Mouse (Mus musculus) spleen, adult 2 months (tissue): ENCODE results near the gene Hmga2. TPM values are rescaled to one million over a fixed set of nuclear protein-coding genes. Genes with fewer than 3 reads are reported as not detected.

ENCODE experiments used
- DNase-seq, 2 experiments: peaks; one replicate each; pipeline versions ENCODE4 v3.0.0 to v3.0.0-alpha.2; 2012 to 2021; ENCODE audit warnings: low spot score in 2 of 2, low read depth in 1 of 2
- H3K27ac ChIP-seq: fragments of 200-500 bp; 2 replicates; pipeline ENCODE4 v1.5.1; 2012; ENCODE audit warnings: low read length, inconsistent platforms; ENCODE audit not compliant: insufficient read depth
- H3K27me3 ChIP-seq: fragments of 200-500 bp; 2 replicates; pipeline ENCODE4 v1.6.1; 2012; ENCODE audit warnings: mild to moderate bottlenecking, moderate library complexity, low read length, inconsistent platforms; ENCODE audit not compliant: control insufficient read depth, insufficient read depth
- H3K36me3 ChIP-seq: fragments of 200-500 bp; 2 replicates; pipeline ENCODE4 v1.6.1; 2012; ENCODE audit warnings: mild to moderate bottlenecking, low read length, inconsistent platforms; ENCODE audit not compliant: control insufficient read depth, insufficient read depth
- H3K4me1 ChIP-seq: fragments of 200-500 bp; 2 replicates; pipeline ENCODE4 v1.6.1; 2011; ENCODE audit warnings: inconsistent platforms; ENCODE audit not compliant: control insufficient read depth, insufficient read depth, insufficient read length
- H3K4me3 ChIP-seq: fragments of 200-500 bp; 2 replicates; pipeline ENCODE4 v1.5.1; 2011; ENCODE audit warnings: mild to moderate bottlenecking, inconsistent platforms; ENCODE audit not compliant: insufficient read depth, insufficient read length; ENCODE audit errors: extremely low read depth
- CTCF ChIP-seq: fragments of 200-500 bp; IDR thresholded peaks from 2 replicates; pipeline ENCODE4 v1.5.1; 2011; ENCODE audit warnings: mild to moderate bottlenecking, inconsistent platforms; ENCODE audit not compliant: insufficient read depth, insufficient read length, insufficient replicate concordance; ENCODE audit errors: extremely low read depth
- POLR2A ChIP-seq: fragments of 200-500 bp; IDR thresholded peaks from 2 replicates; pipeline ENCODE4 v1.6.1; 2011; ENCODE audit warnings: low read depth, low read length, inconsistent platforms
- WGBS: fragments of 180-500 bp; shearing (Covaris S2); methylation state at CpG from one replicate; pipeline ENCODE4 v1.1.7; 2018; 5-methylcytosine and 5-hydroxymethylcytosine counted together
- polyA plus RNA-seq: library from polyadenylated mRNA; depleted of rRNA; stranded (reverse); fragments of >200 nt; gene quantifications from 2 replicates; pipeline ENCODE4 v1.2.3, GENCODE M21; 2012

The Hmga2 gene
- polyA plus RNA-seq, 1 experiment = not detected

DNA sequence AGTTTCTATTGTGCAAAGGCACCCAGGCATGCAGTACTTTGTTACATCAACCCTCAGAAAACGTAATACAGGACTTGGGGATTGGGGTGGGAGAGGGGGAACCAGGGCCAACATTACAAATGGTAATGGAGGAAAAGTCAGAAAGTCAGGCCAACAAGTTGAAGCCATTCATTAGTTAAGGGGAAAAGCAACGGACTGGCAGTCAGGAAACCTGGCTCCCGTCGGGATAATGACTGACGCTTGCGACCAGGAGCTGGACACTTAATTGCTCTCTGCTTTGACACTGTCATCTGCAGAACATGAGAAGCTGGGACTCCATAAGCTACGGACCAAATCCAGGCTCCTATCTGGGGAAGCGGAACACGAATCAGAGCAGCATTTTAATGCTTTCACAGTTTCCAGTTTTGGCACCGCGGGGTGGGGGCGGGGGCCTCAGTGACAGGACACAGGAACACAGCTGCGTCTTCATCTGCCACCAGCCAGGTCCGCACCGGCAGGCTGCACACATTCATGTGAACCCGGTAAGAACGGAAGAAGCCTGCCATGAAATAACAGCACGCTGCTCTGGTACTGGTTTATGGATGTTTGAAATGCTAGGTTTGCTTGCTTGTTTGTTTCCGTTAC, 26.5 kb downstream of the Hmga2 start:
- DNase-seq = no peak
- H3K36me3 ChIP-seq = no peaks in the 10 kb centered on the region
- TF ChIP-seq POLR2A = no peak
- TF ChIP-seq CTCF = no peak
- no peaks in the 10 kb centered on the region for H3K27me3 ChIP-seq
- H3K27ac ChIP-seq = no peak overlapping the region
- no peak overlapping the region for H3K4me3 ChIP-seq
- no peaks in the 10 kb centered on the region for H3K4me1 ChIP-seq
- WGBS = 88% methylated on average over 19 of the region's 19 CpGs

DNA sequence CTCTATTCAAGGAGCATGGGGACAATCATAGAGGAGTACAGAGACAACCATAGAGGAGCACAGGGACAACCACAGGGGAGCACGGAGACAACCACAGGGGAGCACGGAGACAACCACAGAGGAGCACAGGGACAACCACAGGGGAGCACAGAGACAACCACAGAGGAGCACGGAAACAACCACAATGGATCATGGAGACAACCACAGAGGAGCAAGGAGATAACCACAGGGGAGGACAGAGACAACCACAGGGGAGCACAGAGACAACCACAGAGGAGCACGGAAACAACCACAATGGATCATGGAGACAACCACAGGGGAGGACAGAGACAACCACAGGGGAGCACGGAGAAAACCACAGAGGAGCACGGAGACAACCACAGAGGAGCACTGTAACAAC, 29.5 kb downstream of the Hmga2 start:
- 45% methylated on average over 6 of the region's 6 CpGs for WGBS
- no peak for TF ChIP-seq POLR2A
- no peak for TF ChIP-seq CTCF
- H3K4me3 ChIP-seq = no peak overlapping the region
- no peaks in the 10 kb centered on the region for H3K27me3 ChIP-seq
- DNase-seq = no peak
- no peaks in the 10 kb centered on the region for H3K36me3 ChIP-seq
- H3K27ac ChIP-seq = no peak overlapping the region
- H3K4me1 ChIP-seq = no peaks in the 10 kb centered on the region

DNA sequence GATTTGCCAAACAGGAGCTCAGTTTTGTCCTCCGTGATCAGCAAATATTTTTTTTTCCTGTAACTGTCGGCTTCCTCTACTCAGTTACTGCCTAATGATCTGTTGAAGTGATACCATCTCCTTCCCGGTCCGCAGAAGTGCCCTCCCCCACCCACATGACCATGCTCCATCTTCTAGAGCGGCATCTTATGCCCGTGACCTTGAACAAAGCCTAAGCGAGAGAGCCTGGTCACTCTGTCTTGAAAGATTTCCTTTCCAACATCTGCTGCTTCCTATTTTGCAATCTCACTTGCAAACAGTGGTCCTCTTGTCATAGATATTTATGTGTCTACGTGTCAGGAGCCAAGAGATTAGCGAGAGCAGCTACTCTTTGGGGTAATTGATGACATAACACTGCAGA, 30.1 kb downstream of the Hmga2 start:
- TF ChIP-seq CTCF = no peak
- no peak for TF ChIP-seq POLR2A
- H3K27ac ChIP-seq = no peak overlapping the region
- H3K36me3 ChIP-seq = no peaks in the 10 kb centered on the region
- WGBS = 73% methylated on average over 9 of the region's 9 CpGs
- DNase-seq = no peak
- no peak overlapping the region for H3K4me3 ChIP-seq
- no peaks in the 10 kb centered on the region for H3K4me1 ChIP-seq
- H3K27me3 ChIP-seq = no peaks in the 10 kb centered on the region

DNA sequence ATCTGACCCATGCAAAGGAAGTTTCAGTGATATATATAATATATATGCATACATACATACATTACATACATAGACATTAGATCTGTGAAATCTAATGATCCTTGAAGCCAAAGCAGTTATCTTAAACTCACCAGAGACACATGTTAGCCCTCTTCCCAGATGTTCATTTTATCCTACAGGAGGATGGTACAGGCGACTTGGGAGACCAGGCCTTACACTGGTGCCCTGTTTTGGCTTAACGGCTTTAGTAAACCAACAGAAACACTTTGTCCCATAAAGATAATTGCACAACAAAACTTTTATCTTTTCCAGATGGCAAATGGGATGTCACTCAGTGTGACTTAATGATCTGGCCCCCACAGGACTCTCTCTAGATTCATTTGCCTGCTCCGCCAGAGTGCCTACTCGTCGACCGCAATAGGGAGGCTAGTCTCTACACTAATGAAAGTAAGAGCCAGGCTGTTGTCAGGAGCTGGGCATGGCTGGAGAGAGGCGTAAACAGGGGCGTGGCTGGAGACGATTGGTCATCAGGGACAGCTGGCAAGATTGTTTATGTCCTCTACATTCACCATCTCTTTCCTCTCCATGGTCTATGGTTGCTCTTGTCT, 31.7 kb downstream of the Hmga2 start:
- Histone ChIP-seq H3K4me1 (no peaks in the 10 kb centered on the region), H3K36me3 (no peaks in the 10 kb centered on the region), H3K27ac (no peak overlapping the region), H3K4me3 (no peak overlapping the region), H3K27me3 (no peaks in the 10 kb centered on the region)
- TF ChIP-seq POLR2A = no peak
- no peak for TF ChIP-seq CTCF
- WGBS = 94% methylated on average over 9 of the region's 9 CpGs
- no peak for DNase-seq

DNA sequence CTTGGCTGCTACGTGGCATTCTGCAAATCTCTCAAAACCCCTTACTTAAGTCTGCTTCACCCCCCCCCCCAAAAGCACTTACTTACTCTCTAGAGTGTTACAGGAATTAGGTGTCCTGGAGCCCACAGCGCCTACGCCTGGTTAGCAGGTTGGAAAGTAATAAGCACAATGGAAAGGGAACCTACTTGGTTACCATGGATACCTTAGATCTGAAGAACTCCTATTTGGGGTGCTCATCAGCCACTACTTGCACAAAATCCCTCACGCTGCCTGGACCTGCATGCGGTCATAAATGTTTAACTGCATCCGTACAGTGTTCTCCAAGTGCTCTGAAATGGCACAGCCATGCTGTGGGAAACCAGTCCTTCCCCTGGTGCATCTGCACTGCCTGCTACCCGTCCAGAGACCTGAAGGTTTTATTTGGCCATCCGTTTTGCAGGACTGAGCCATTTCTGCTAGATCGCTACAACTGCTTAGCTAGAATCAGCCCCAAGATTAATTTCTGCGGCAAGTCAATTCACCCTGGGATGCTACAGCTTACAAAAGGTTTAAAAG, 32.4 kb downstream of the Hmga2 start:
- TF ChIP-seq POLR2A (no peak), CTCF (no peak)
- WGBS = 91% methylated on average over 10 of the region's 10 CpGs
- no peaks in the 10 kb centered on the region for H3K36me3 ChIP-seq

DNA sequence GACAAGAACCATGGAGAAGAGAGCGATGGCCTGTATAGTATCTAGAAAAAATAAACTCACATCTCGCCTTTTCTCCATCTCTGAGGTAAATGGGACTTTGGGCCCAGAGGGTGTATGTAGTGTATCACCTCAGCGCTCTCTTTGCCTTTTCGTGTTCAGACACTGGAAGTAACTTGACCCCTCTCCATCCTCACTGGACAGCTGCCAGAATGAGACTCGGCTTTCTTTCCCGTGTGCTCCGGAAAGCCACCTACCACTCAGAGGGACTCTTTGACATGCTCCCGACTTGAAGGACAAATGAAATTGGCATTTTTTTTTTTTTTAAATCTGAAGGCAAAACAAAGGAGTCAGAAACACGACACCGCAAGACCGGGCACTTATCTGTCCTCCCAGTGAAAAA, 35.0 kb downstream of the Hmga2 start:
- 92% methylated on average over 11 of the region's 11 CpGs for WGBS
- Histone ChIP-seq H3K4me1 (no peaks in the 10 kb centered on the region), H3K27me3 (no peaks in the 10 kb centered on the region), H3K4me3 (no peak overlapping the region), H3K36me3 (no peaks in the 10 kb centered on the region), H3K27ac (no peak overlapping the region)
- DNase-seq = no peak
- TF ChIP-seq POLR2A (no peak), CTCF (no peak)

More for the DNA sequence above, 32.4 kb downstream of the Hmga2 start:
- Histone ChIP-seq H3K4me1 (no peaks in the 10 kb centered on the region), H3K27ac (no peak overlapping the region), H3K27me3 (no peaks in the 10 kb centered on the region), H3K4me3 (no peak overlapping the region)
- DNase-seq = no peak

DNA sequence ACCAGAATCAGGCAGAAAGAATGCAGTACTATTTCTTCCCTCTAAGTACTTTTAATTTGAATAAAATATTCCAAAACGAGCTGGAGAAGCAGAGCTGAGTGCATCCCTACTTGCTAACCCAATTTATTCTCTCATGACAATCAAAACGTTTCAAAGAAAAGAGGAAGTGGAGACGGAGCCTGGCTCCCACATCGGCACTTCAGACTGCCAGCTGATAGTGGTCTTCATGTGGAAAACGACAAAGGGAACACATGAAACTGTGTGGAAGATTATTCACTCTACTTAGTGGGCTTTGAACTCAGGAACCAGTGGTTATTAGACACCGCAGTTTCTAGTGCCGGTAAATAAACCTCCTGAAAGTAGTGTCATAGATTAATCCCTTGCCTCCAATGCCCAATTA, 41.8 kb downstream of the Hmga2 start:
- 17% methylated on average over 7 of the region's 7 CpGs for WGBS
- no peaks in the 10 kb centered on the region for H3K36me3 ChIP-seq
- H3K27me3 ChIP-seq = no peaks in the 10 kb centered on the region
- no peak for DNase-seq
- no peaks in the 10 kb centered on the region for H3K4me1 ChIP-seq
- H3K27ac ChIP-seq = no peak overlapping the region
- no peak overlapping the region for H3K4me3 ChIP-seq
- no peak for TF ChIP-seq POLR2A
- TF ChIP-seq CTCF = no peak
